Comparison of ENCODE assay signal across 22 mouse cellular contexts in genomic region chr19:4717281-4717680, GRCm38 (mm10). TPM values are rescaled to one million over a fixed set of nuclear protein-coding genes. Genes with fewer than 3 reads are reported as not detected.
DNase-seq lines count a peak whose midpoint lies in the region; ATAC-seq and TF ChIP-seq lines count a peak whose summit lies in the region.
"Had no signal": no experiment of that assay in that cellular context is flagged by ENCODE, and none has a peak within 500 bp of the region (broad histone marks: within the 10 kb centered on the region; RNA-seq: fewer than 3 reads in every experiment).

No protein-coding gene starts in this region.

- H3K4me2 ChIP-seq in heart, embryonic 12.5 days, result no peak overlapping the region
- no peak overlapping the region for H3K4me2 ChIP-seq in liver, postnatal 0 days (ENCODE audit: low read depth, low read length)
- H3K4me2 ChIP-seq in liver, embryonic 11.5 days, result no peak overlapping the region
- H3K4me2 ChIP-seq: embryonic facial prominence, embryonic 13.5 days; embryonic facial prominence, embryonic 15.5 days had no signal

- TF ChIP-seq EP300 in liver, postnatal 0 days (IDR thresholded peaks at IDR 0.05; ENCODE audit: low read depth), result no peak

- peak; percentile 57 for DNase-seq in heart, adult 11 months
- DNase-seq in kidney, adult 9 months, result peak; percentile 23
- DNase-seq in kidney, adult 11 months, result no peak
- DNase-seq in liver, postnatal 0 days, result no peak
- no peak for DNase-seq in liver, embryonic 11.5 days (ENCODE audit: low spot score)
- DNase-seq: adrenal gland, adult 2 months; adrenal gland, postnatal 10 days; adrenal gland, postnatal 25 days; cerebellum, adult 11 months; cerebellum, adult 18-20 months; cerebellum, adult 8-10 months; cerebellum, adult 9-11 months; cerebellum, postnatal 14 days; cerebellum, postnatal 36 days; embryo, embryonic 11 days had no signal

- H3K36me3 ChIP-seq in heart, embryonic 12.5 days, result no peaks in the 10 kb centered on the region
- H3K36me3 ChIP-seq in liver, postnatal 0 days (replicated peaks; ENCODE audit: insufficient read depth, low read length), result no peaks in the 10 kb centered on the region
- no peaks in the 10 kb centered on the region for H3K36me3 ChIP-seq in liver, embryonic 11.5 days (ENCODE audit: control insufficient read depth, insufficient read depth, low read length)
- H3K36me3 ChIP-seq: embryonic facial prominence, embryonic 13.5 days; embryonic facial prominence, embryonic 15.5 days; forebrain, embryonic 10.5 days had no signal

- ATAC-seq in heart, embryonic 12.5 days (ENCODE audit: insufficient number of reproducible peaks, low FRiP score), result no peak
- peak; percentile 7; the same call in 1 of the 2 replicates for ATAC-seq in liver, postnatal 0 days
- ATAC-seq in liver, embryonic 11.5 days (replicated peaks; ENCODE audit: low FRiP score), result no peak
- ATAC-seq: forebrain, embryonic 14.5 days; forebrain, embryonic 16.5 days had no signal

- H3K4me3 ChIP-seq in heart, embryonic 12.5 days, result no peak overlapping the region
- no peak overlapping the region for H3K4me3 ChIP-seq in liver, postnatal 0 days (ENCODE audit: low read depth, low read length)
- no peak overlapping the region for H3K4me3 ChIP-seq in liver, embryonic 11.5 days (ENCODE audit: low read depth, low read length)
- H3K4me3 ChIP-seq: embryonic facial prominence, embryonic 13.5 days; embryonic facial prominence, embryonic 15.5 days; erythroblast, embryonic 14.5 days; forebrain, embryonic 10.5 days had no signal

- H3K27ac ChIP-seq in heart, embryonic 12.5 days (ENCODE audit: poor library complexity, severe bottlenecking), result no peak overlapping the region
- H3K27ac ChIP-seq in liver, postnatal 0 days (ENCODE audit: low read depth), result no peak overlapping the region
- no peak overlapping the region for H3K27ac ChIP-seq in liver, embryonic 11.5 days (ENCODE audit: low read depth, low read length)
- H3K27ac ChIP-seq: embryonic facial prominence, embryonic 13.5 days; embryonic facial prominence, embryonic 15.5 days; forebrain, embryonic 10.5 days had no signal

- no peak for TF ChIP-seq CTCF in liver, postnatal 0 days (IDR thresholded peaks at IDR 0.05; ENCODE audit: low read depth)

- H3K27me3 ChIP-seq in heart, embryonic 12.5 days (replicated peaks), result peaks cover 93% of the 10 kb centered on the region
- H3K27me3 ChIP-seq in liver, postnatal 0 days (ENCODE audit: insufficient read depth, low read length), result peaks cover 29% of the 10 kb centered on the region
- H3K27me3 ChIP-seq in liver, embryonic 11.5 days (replicated peaks; ENCODE audit: control insufficient read depth, insufficient read depth, low read length), result peaks cover 40% of the 10 kb centered on the region

- H3K4me1 ChIP-seq in heart, embryonic 12.5 days (replicated peaks), result peaks cover 13% of the 10 kb centered on the region
- peaks cover 10% of the 10 kb centered on the region for H3K4me1 ChIP-seq in liver, postnatal 0 days (ENCODE audit: insufficient read depth)
- H3K4me1 ChIP-seq in liver, embryonic 11.5 days (replicated peaks; ENCODE audit: control insufficient read depth, insufficient read depth, low read length), result peaks cover 6% of the 10 kb centered on the region; the same call in 1 of the 2 replicates

- H3K9me3 ChIP-seq in heart, embryonic 12.5 days (replicated peaks), result no peaks in the 10 kb centered on the region
- no peaks in the 10 kb centered on the region for H3K9me3 ChIP-seq in liver, postnatal 0 days (ENCODE audit: low read length)
- H3K9me3 ChIP-seq in liver, embryonic 11.5 days (ENCODE audit: control insufficient read depth, low read length), result no peaks in the 10 kb centered on the region
- H3K9me3 ChIP-seq: embryonic facial prominence, embryonic 13.5 days; embryonic facial prominence, embryonic 15.5 days; forebrain, embryonic 10.5 days had no signal

- 79% methylated on average over 2 of the region's 2 CpGs for WGBS in heart, embryonic 12.5 days
- 87% methylated on average over 2 of the region's 2 CpGs for WGBS in liver, postnatal 0 days (ENCODE audit: insufficient replicate concordance)
- 87% methylated on average over 2 of the region's 2 CpGs for WGBS in liver, embryonic 11.5 days

- H3K9ac ChIP-seq in heart, embryonic 12.5 days, result no peak overlapping the region
- no peak overlapping the region for H3K9ac ChIP-seq in liver, postnatal 0 days (replicated peaks)
- H3K9ac ChIP-seq in liver, embryonic 11.5 days (ENCODE audit: low read depth, low read length), result no peak overlapping the region
- H3K9ac ChIP-seq: embryonic facial prominence, embryonic 13.5 days; embryonic facial prominence, embryonic 15.5 days had no signal

RNA-seq across cellular contexts. Expression of gene Sptbn2, which starts 6.3 kb away (rescaled TPM):
- polyA plus RNA-seq in heart, embryonic 12.5 days (2016; fragmentation: Nextera tagmentation; extraction: Ambion mirVana), result 0.26 TPM in 2 replicates
- 0.59 and 0.72 TPM in 2 replicates for polyA plus RNA-seq in liver, postnatal 0 days (2015; fragmentation: Nextera tagmentation; extraction: Ambion mirVana)
- 0.75 and 0.97 TPM in 2 replicates for polyA plus RNA-seq in liver, embryonic 11.5 days (2014; fragmentation: Nextera tagmentation; extraction: Ambion mirVana)
- polyA plus RNA-seq: erythroblast, embryonic 14.5 days had no signal

RNA-seq across cellular contexts. Expression of gene Gm960, which starts 18.8 kb away (rescaled TPM):
- 1.2 and 2.0 TPM in 2 replicates for polyA plus RNA-seq in heart, embryonic 12.5 days (2016; fragmentation: Nextera tagmentation; extraction: Ambion mirVana)
- polyA plus RNA-seq in liver, postnatal 0 days (2015; fragmentation: Nextera tagmentation; extraction: Ambion mirVana), result 0.21 and 0.33 TPM in 2 replicates
- polyA plus RNA-seq in liver, embryonic 11.5 days (2014; fragmentation: Nextera tagmentation; extraction: Ambion mirVana), result 0.82 and 2.0 TPM in 2 replicates

RNA-seq across cellular contexts. Expression of gene Rbm4b, which starts 39.0 kb away (rescaled TPM):
- polyA plus RNA-seq in heart, embryonic 12.5 days (2016; fragmentation: Nextera tagmentation; extraction: Ambion mirVana), result 36.2 and 41.2 TPM in 2 replicates
- 14.1 TPM in 2 replicates for polyA plus RNA-seq in liver, postnatal 0 days (2015; fragmentation: Nextera tagmentation; extraction: Ambion mirVana)
- polyA plus RNA-seq in liver, embryonic 11.5 days (2014; fragmentation: Nextera tagmentation; extraction: Ambion mirVana), result 36.0 and 44.0 TPM in 2 replicates

Comparison
In these comparisons a context has a peak if more than half of its experiments do, and no peak if none do; other contexts are left out.
1. DNase-seq: peak in heart, adult 11 months (single experiment) and kidney, adult 9 months (single experiment); none in kidney, adult 11 months (single experiment), liver, postnatal 0 days (single experiment) and liver, embryonic 11.5 days (single experiment).